Mouse (Mus musculus) CH12.LX (cell line): ENCODE results near the gene Rbm33. TPM values are rescaled to one million over a fixed set of nuclear protein-coding genes. Genes with fewer than 3 reads are reported as not detected.

Source experiments
- DNase-seq: peaks from one replicate; pipeline ENCODE4 v3.0.0-alpha.2; 2013; ENCODE audit errors: extremely low read depth
- H3K27ac ChIP-seq: 2 replicates; pipeline ENCODE4 v1.5.1; 2012; ENCODE audit warnings: low read depth, mild to moderate bottlenecking, control low read depth, moderate library complexity; ENCODE audit not compliant: insufficient read depth
- H3K27me3 ChIP-seq: replicated peaks from 2 replicates; pipeline ENCODE3; 2012; ENCODE audit warnings: inconsistent platforms
- H3K36me3 ChIP-seq, 2 experiments: replicated peaks in 1 of 2; 2 replicates each; pipeline versions ENCODE3 to v1.6.1; 2012; ENCODE audit warnings: inconsistent platforms in 1 of 2, low read length in 1 of 2, mild to moderate bottlenecking in 1 of 2, mixed read lengths in 1 of 2, moderate library complexity in 1 of 2; ENCODE audit not compliant: control insufficient read depth in 1 of 2, insufficient read depth in 1 of 2
- H3K4me1 ChIP-seq, 2 experiments: 2 replicates each; pipeline ENCODE4 v1.6.1; 2012; ENCODE audit warnings: inconsistent platforms in 1 of 2, moderate library complexity in 1 of 2; ENCODE audit not compliant: insufficient read depth in 2 of 2, control insufficient read depth in 1 of 2
- H3K4me2 ChIP-seq: 2 replicates; pipeline ENCODE4 v1.6.1; 2012; ENCODE audit warnings: low read depth, mild to moderate bottlenecking, control low read depth; ENCODE audit not compliant: poor library complexity, insufficient read depth, severe bottlenecking
- H3K4me3 ChIP-seq, 3 experiments: fragments of 150-350 bp in 1 of 3; sonication (generic) in 1 of 3; replicated peaks in 1 of 3; 2 replicates each; pipeline versions ENCODE3 to v1.5.1; 2011 to 2012; ENCODE audit warnings: low read depth in 2 of 3, low read length in 2 of 3, mild to moderate bottlenecking in 2 of 3, moderate library complexity in 2 of 3, control low read depth in 1 of 3, improper control_type of control experiment in 1 of 3, inconsistent platforms in 1 of 3, mixed read lengths in 1 of 3; ENCODE audit not compliant: poor library complexity in 1 of 3
- H3K79me2 ChIP-seq: replicated peaks from 2 replicates; pipeline ENCODE4 v1.6.1; 2012; ENCODE audit warnings: mild to moderate bottlenecking, moderate library complexity; ENCODE audit not compliant: control insufficient read depth, poor library complexity, insufficient read depth, severe bottlenecking; ENCODE audit errors: extremely low read depth
- H3K9ac ChIP-seq: 2 replicates; pipeline ENCODE4 v1.6.1; 2012; ENCODE audit warnings: low read depth, mild to moderate bottlenecking, control low read depth, moderate library complexity; ENCODE audit not compliant: insufficient read depth
- H3K9me3 ChIP-seq: replicated peaks from 2 replicates; pipeline ENCODE3; 2012; ENCODE audit warnings: low read length, inconsistent platforms, mixed read lengths
- BHLHE40 ChIP-seq: IDR thresholded peaks from 2 replicates; pipeline ENCODE4 v1.6.1; 2011; ENCODE audit warnings: mild to moderate bottlenecking, low read depth, low read length, improper control_type of control experiment
- CHD2 ChIP-seq: IDR thresholded peaks from 2 replicates; pipeline ENCODE4 v1.6.1; 2011; ENCODE audit warnings: low read length, improper control_type of control experiment
- CTCF ChIP-seq, 2 experiments: IDR thresholded peaks in 1 of 2; conservative IDR thresholded peaks in 1 of 2; 2 replicates each; pipeline ENCODE4 v1.5.1; 2011 to 2012; ENCODE audit warnings: low read depth in 2 of 2, low read length in 2 of 2, improper control_type of control experiment in 1 of 2, inconsistent platforms in 1 of 2, mild to moderate bottlenecking in 1 of 2, moderate library complexity in 1 of 2
- ELF1 ChIP-seq: IDR thresholded peaks from 2 replicates; pipeline ENCODE4 v1.6.1; 2014; ENCODE audit warnings: low read depth, mild to moderate bottlenecking, inconsistent platforms, low read length, improper control_type of control experiment
- EP300 ChIP-seq: IDR thresholded peaks from 2 replicates; pipeline ENCODE4 v1.6.1; 2011; ENCODE audit warnings: low read length, improper control_type of control experiment
- ETS1 ChIP-seq: conservative IDR thresholded peaks from 2 replicates; pipeline ENCODE4 v1.6.1; 2012; ENCODE audit warnings: low read depth, mild to moderate bottlenecking, inconsistent platforms, low read length, improper control_type of control experiment, moderate library complexity
- IRF4 ChIP-seq: IDR thresholded peaks from 2 replicates; pipeline ENCODE4 v1.6.1; 2014; ENCODE audit warnings: low read depth, mild to moderate bottlenecking, inconsistent platforms, low read length, improper control_type of control experiment
- KAT2A ChIP-seq: IDR thresholded peaks from 2 replicates; pipeline ENCODE4 v1.6.1; 2012; ENCODE audit warnings: low read length, improper control_type of control experiment, inconsistent platforms; ENCODE audit not compliant: insufficient replicate concordance
- MAZ ChIP-seq: IDR thresholded peaks from 2 replicates; pipeline ENCODE4 v1.6.1; 2012; ENCODE audit warnings: low read depth, mild to moderate bottlenecking, inconsistent platforms, low read length, improper control_type of control experiment, moderate library complexity
- MEF2A ChIP-seq: IDR thresholded peaks from 2 replicates; pipeline ENCODE4 v1.6.1; 2014; ENCODE audit warnings: low read depth, mild to moderate bottlenecking, inconsistent platforms, low read length, improper control_type of control experiment, borderline replicate concordance
- NELFE ChIP-seq: IDR thresholded peaks from 2 replicates; pipeline ENCODE4 v1.6.1; 2011; ENCODE audit warnings: low read depth, low read length, improper control_type of control experiment
- PAX5 ChIP-seq: IDR thresholded peaks from 2 replicates; pipeline ENCODE4 v1.6.1; 2012; ENCODE audit warnings: low read length, inconsistent platforms, mixed read lengths
- POLR2A ChIP-seq: IDR thresholded peaks from 2 replicates; pipeline ENCODE4 v1.6.1; 2011; ENCODE audit warnings: low read depth, mild to moderate bottlenecking, improper control_type of control experiment, low read length
- POLR2AphosphoS2 ChIP-seq: IDR thresholded peaks from 2 replicates; pipeline ENCODE4 v1.6.1; 2011; ENCODE audit warnings: low read depth, low read length, improper control_type of control experiment
- RAD21 ChIP-seq: IDR thresholded peaks from 2 replicates; pipeline ENCODE4 v1.6.1; 2011; ENCODE audit warnings: low read depth, mild to moderate bottlenecking, low read length, improper control_type of control experiment, moderate library complexity
- RCOR1 ChIP-seq: conservative IDR thresholded peaks from 2 replicates; pipeline ENCODE4 v1.6.1; 2012; ENCODE audit warnings: low read depth, mild to moderate bottlenecking, inconsistent platforms, low read length, improper control_type of control experiment
- SIN3A ChIP-seq: IDR thresholded peaks from 2 replicates; pipeline ENCODE4 v1.6.1; 2012; ENCODE audit warnings: low read length, improper control_type of control experiment, inconsistent platforms
- SMC3 ChIP-seq: IDR thresholded peaks from 2 replicates; pipeline ENCODE4 v1.6.1; 2011; ENCODE audit warnings: low read depth, low read length, improper control_type of control experiment
- TBP ChIP-seq: conservative IDR thresholded peaks from 2 replicates; pipeline ENCODE4 v1.6.1; 2011; ENCODE audit warnings: low read depth, low read length, improper control_type of control experiment
- UBTF ChIP-seq: IDR thresholded peaks from 2 replicates; pipeline ENCODE4 v1.6.1; 2012; ENCODE audit warnings: low read depth, mild to moderate bottlenecking, inconsistent platforms, low read length, improper control_type of control experiment, moderate library complexity
- USF1 ChIP-seq: IDR thresholded peaks from 2 replicates; pipeline ENCODE4 v1.6.1; 2014; ENCODE audit warnings: low read depth, mild to moderate bottlenecking, inconsistent platforms, low read length, improper control_type of control experiment
- USF2 ChIP-seq: conservative IDR thresholded peaks from 2 replicates; pipeline ENCODE4 v1.6.1; 2011; ENCODE audit warnings: low read depth, low read length, improper control_type of control experiment
- ZKSCAN1 ChIP-seq: IDR thresholded peaks from 2 replicates; pipeline ENCODE4 v1.6.1; 2012; ENCODE audit warnings: low read depth, inconsistent platforms, low read length, improper control_type of control experiment, borderline replicate concordance
- dilution Hi-C: fragments of 300-500 bp; cut with MboI; formaldehyde crosslinking; loops from 2 replicates; pipeline ENCODE4 v1.14.3; 2020; ENCODE audit warnings: low sequenced_read_pairs; ENCODE audit not compliant: extremely low pct_unique_long_range_greater_than_20kb, extremely low pct_ligation_motif_present
- in situ Hi-C: fragments of 300-500 bp; cut with MboI; formaldehyde crosslinking; loops from 3 replicates; pipeline ENCODE4 v1.14.3; 2019; ENCODE audit warnings: low sequenced_read_pairs, low pct_ligation_motif_present, low pct_unique_long_range_greater_than_20kb, mixed read lengths
- polyA plus RNA-seq: library from polyadenylated mRNA; unstranded; fragments of >175 nt; gene quantifications from 2 replicates; pipeline ENCODE4 v1.2.1, GENCODE M21; 2012; ENCODE audit warnings: low read depth; ENCODE audit not compliant: insufficient read length
- total RNA-seq, 2 experiments: library from RNA; depleted of rRNA; stranded (reverse); fragments of 300-350 nt in 1 of 2; fragments of >200 nt in 1 of 2; gene quantifications; 2 replicates each; pipeline ENCODE4 v1.2.3; 2012 to 2014

Rbm33 gene
- total and polyA plus RNA-seq, 3 experiments, result 7.4 to 50.3 (median 15.1) TPM

- peaks cover 16% of the 10 kb centered on the region for H3K9me3 ChIP-seq
- no peak overlapping the region for H3K4me3 ChIP-seq
- peaks cover 2% of the 10 kb centered on the region for H3K27me3 ChIP-seq
- no peak overlapping the region for H3K27ac ChIP-seq
- no peaks in the 10 kb centered on the region for H3K36me3 ChIP-seq
- dilution Hi-C loops, result no loop called here
- H3K4me2 ChIP-seq, result no peak overlapping the region
- H3K4me1 ChIP-seq, result no peaks in the 10 kb centered on the region
- no peak for DNase-seq
- no peak for TF ChIP-seq MEF2A
- no peak for TF ChIP-seq POLR2A
- no peak for TF ChIP-seq MAZ
- TF ChIP-seq SMC3, result no peak
- no peak for TF ChIP-seq ETS1
- TF ChIP-seq SIN3A, result no peak
- no peak for TF ChIP-seq CHD2
- TF ChIP-seq CTCF (conservative IDR thresholded peaks at IDR 0.05 in 1 of 2, IDR thresholded peaks at IDR 0.05 in 1 of 2; ENCODE audit: low read depth in 2 of 2, low read length in 2 of 2), result no peak
- TF ChIP-seq KAT2A, result no peak
- TF ChIP-seq NELFE, result no peak
- TF ChIP-seq UBTF, result no peak
- no peak for TF ChIP-seq POLR2AphosphoS2
- no peak for TF ChIP-seq USF1
- no peak for TF ChIP-seq ELF1
- TF ChIP-seq, all 38 proteins: peak for 0
- in situ Hi-C loops, result loop anchor here (25.0 kb wide), 2 partner anchors 577 to 827 kb away; no protein-coding TSS in a partner anchor
- Histone ChIP-seq H3K79me2 (no peaks in the 10 kb centered on the region), H3K9ac (no peak overlapping the region)
These were observed 143.8 kb downstream of the Rbm33 start for GRCm38 (mm10) chr5:28460556-28461350.

DNA sequence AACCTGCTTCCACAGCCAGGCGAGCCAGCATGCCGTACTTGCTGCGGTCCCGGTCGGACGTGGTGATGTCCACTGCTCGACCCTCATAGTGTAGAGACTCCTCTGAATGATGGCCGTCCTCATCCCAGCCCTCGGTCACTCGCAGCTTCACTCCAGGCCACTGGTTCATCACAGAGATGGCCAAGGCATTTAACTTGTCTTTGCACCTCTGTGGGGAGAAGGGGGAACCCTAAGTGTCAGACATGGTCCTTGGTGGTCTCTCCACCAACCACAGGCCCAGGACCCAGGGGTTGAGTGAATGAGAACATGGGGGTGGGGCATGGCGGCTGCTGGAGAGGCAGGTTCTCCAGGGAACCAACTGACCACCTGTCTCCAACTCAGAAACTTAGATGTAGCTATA lies 144.5 kb downstream of the Rbm33 start:
- no peak overlapping the region for H3K27ac ChIP-seq
- H3K27me3 ChIP-seq, result peaks cover 2% of the 10 kb centered on the region
- H3K9ac ChIP-seq, result no peak overlapping the region
- in situ Hi-C loops (loop anchor here (25.0 kb wide), 2 partner anchors 576 to 826 kb away; no protein-coding TSS in a partner anchor), dilution Hi-C loops (no loop called here)
- no peaks in the 10 kb centered on the region for H3K36me3 ChIP-seq
- no peak overlapping the region for H3K4me3 ChIP-seq
- peaks cover 16% of the 10 kb centered on the region for H3K9me3 ChIP-seq
- H3K79me2 ChIP-seq, result no peaks in the 10 kb centered on the region
- no peaks in the 10 kb centered on the region for H3K4me1 ChIP-seq
- TF ChIP-seq BHLHE40 (no peak), SIN3A (no peak), UBTF (no peak), IRF4 (no peak), ZKSCAN1 (no peak), MEF2A (no peak), TBP (no peak), KAT2A (no peak), USF2 (no peak), PAX5 (no peak), RCOR1 (no peak), EP300 (no peak), RAD21 (no peak)
- DNase-seq, result no peak
- H3K4me2 ChIP-seq, result no peak overlapping the region
